Mouse (Mus musculus) heart, embryonic 12.5 days (tissue): Measurements from ENCODE around the gene Thap8. TPM values are rescaled to one million over a fixed set of nuclear protein-coding genes. Genes with fewer than 3 reads are reported as not detected.
A peak's percentile ranks its signal among the peaks of the same experiment; 100 is the strongest.

ENCODE experiments used
- ATAC-seq: fragments of 200-750 bp; cut with Nextera tagmentation; 2 replicates; pipeline ENCODE4 v1.8.0; 2017; ENCODE audit warnings: moderate TSS enrichment, moderate library complexity; ENCODE audit not compliant: insufficient number of reproducible peaks, low FRiP score
- H3K27ac ChIP-seq: fragments of 300-500 bp; sonication (generic); 2 replicates; pipeline ENCODE4 v1.5.1; 2016; ENCODE audit warnings: mild to moderate bottlenecking, moderate library complexity; ENCODE audit not compliant: poor library complexity, severe bottlenecking
- H3K27me3 ChIP-seq: fragments of 300-500 bp; sonication (generic); replicated peaks from 2 replicates; pipeline ENCODE4 v1.6.1; 2016; ENCODE audit warnings: mild to moderate bottlenecking, moderate library complexity
- H3K36me3 ChIP-seq: fragments of 300-500 bp; sonication (generic); 2 replicates; pipeline ENCODE4 v1.6.1; 2016; ENCODE audit warnings: mild to moderate bottlenecking, moderate library complexity
- H3K4me1 ChIP-seq: fragments of 300-500 bp; sonication (generic); replicated peaks from 2 replicates; pipeline ENCODE4 v1.6.1; 2016; ENCODE audit warnings: mild to moderate bottlenecking
- H3K4me2 ChIP-seq: fragments of 300-500 bp; sonication (generic); 2 replicates; pipeline ENCODE4 v1.6.1; 2016; ENCODE audit warnings: mild to moderate bottlenecking, moderate library complexity
- H3K4me3 ChIP-seq: fragments of 300-500 bp; sonication (generic); 2 replicates; pipeline ENCODE4 v1.5.1; 2016; ENCODE audit warnings: mild to moderate bottlenecking
- H3K9ac ChIP-seq: fragments of 300-500 bp; sonication (generic); 2 replicates; pipeline ENCODE4 v1.6.1; 2016; ENCODE audit warnings: mild to moderate bottlenecking, moderate library complexity
- H3K9me3 ChIP-seq: fragments of 300-500 bp; sonication (generic); replicated peaks from 2 replicates; pipeline ENCODE4 v1.6.1; 2016; ENCODE audit warnings: mild to moderate bottlenecking, moderate library complexity
- WGBS: fragments of 180-500 bp; shearing (Covaris S2); methylation state at CpG from one replicate; pipeline ENCODE4 v1.1.7; 2016; 5-methylcytosine and 5-hydroxymethylcytosine counted together
- polyA plus RNA-seq: library from polyadenylated mRNA; unstranded; fragments of >200 nt; fragmentation: Nextera tagmentation; extraction: Ambion mirVana; gene quantifications from 2 replicates; pipeline ENCODE4 v1.2.1, GENCODE M21; 2016

Thap8 gene
- polyA plus RNA-seq, 1 experiment from 2014 or later, result 0.32 TPM

- H3K27me3 ChIP-seq, result no peaks in the 10 kb centered on the region
- H3K4me3 ChIP-seq, result no peak overlapping the region
- no peaks in the 10 kb centered on the region for H3K9me3 ChIP-seq
- peaks cover 8% of the 10 kb centered on the region for H3K4me1 ChIP-seq
- no peak overlapping the region for H3K4me2 ChIP-seq
- H3K27ac ChIP-seq, result no peak overlapping the region
- 80% methylated on average over 2 of the region's 2 CpGs for WGBS
- ATAC-seq, result no peak
- H3K36me3 ChIP-seq, result peaks cover 62% of the 10 kb centered on the region
- H3K9ac ChIP-seq, result no peak overlapping the region
Measured at GRCm38 (mm10) chr7:30265041-30265440, 14.9 kb upstream of the Thap8 start.

DNA sequence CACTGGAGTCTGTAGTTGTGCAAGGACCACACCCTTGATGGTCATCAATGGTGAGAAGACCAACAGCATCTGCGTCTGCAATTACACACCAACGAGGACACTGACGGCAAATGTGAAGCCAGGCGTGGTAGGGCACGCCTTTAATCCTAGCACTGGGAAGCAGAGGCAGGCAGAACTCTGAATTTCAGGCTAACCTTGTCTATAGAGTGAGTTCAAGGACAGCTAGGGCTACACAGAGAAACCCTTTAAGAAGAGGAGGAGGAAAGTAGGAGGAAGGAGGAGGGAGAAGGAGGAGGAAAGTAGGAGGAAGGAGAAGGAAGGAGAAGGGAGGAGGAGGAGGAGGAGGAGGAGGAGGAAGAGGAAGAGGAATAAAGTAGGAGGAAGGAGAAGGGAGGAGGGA lies 14.4 kb upstream of the Thap8 start:
- Histone ChIP-seq H3K27me3 (no peaks in the 10 kb centered on the region), H3K9me3 (no peaks in the 10 kb centered on the region), H3K36me3 (peaks cover 67% of the 10 kb centered on the region), H3K9ac (no peak overlapping the region), H3K27ac (no peak overlapping the region), H3K4me1 (peaks cover 8% of the 10 kb centered on the region), H3K4me3 (no peak overlapping the region), H3K4me2 (no peak overlapping the region)
- WGBS, result 89% methylated on average over 5 of the region's 5 CpGs
- ATAC-seq, result no peak

- Histone ChIP-seq H3K27me3 (no peaks in the 10 kb centered on the region), H3K4me2 (no peak overlapping the region), H3K36me3 (peaks cover 69% of the 10 kb centered on the region), H3K9me3 (no peaks in the 10 kb centered on the region), H3K9ac (no peak overlapping the region), H3K4me3 (no peak overlapping the region), H3K4me1 (peaks cover 8% of the 10 kb centered on the region), H3K27ac (no peak overlapping the region)
- no peak for ATAC-seq
- WGBS, result 84% methylated on average over 7 of the region's 7 CpGs
Measured at GRCm38 (mm10) chr7:30265935-30266334, 14.0 kb upstream of the Thap8 start.

DNA sequence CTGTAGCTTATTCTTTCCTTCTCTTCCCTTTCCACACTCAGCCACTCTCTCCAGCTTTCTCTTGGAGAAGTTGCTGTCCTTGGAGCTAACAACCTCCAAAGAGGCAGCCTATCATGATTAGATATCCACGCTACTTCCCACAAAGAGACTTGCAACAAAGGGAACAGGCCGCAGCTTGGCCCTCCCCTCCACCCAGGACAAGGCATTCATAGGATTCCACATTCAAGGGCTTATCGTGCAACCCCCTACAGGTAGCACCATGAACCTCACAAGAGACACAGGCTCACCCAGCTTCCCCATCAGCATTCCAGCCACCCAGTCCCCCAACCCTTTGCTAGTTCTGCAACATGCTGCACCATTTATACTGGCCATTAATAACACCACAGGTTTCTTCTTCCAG lies 13.1 kb upstream of the Thap8 start:
- 45% methylated on average over 3 of the region's 3 CpGs for WGBS
- Histone ChIP-seq H3K9ac (no peak overlapping the region), H3K4me2 (no peak overlapping the region), H3K4me3 (no peak overlapping the region), H3K36me3 (peaks cover 68% of the 10 kb centered on the region), H3K4me1 (peaks cover 8% of the 10 kb centered on the region), H3K27ac (peak overlapping the region; percentile 5; the same call in 1 of the 2 replicates), H3K9me3 (no peaks in the 10 kb centered on the region), H3K27me3 (no peaks in the 10 kb centered on the region)
- ATAC-seq, result no peak

DNA sequence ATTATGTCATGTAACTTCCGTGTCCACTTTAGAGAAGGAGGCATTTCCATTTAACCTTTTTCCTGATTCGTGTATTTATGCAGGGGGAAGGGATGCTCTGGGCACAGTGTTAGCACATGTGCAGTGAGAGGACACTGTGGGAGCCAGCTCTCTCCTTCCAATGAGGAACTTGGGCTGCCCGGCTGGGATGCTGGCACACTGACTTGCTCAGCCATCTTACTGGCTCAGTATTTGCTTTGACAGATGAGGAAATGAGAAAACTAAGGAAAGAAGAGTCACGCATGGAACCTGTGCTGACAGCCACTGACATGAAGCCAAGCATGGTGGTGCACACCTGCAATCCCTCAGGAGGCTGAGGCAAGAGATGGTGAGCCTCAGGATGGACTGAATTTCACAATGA lies 10.3 kb upstream of the Thap8 start:
- Histone ChIP-seq H3K4me3 (no peak overlapping the region), H3K27ac (no peak overlapping the region), H3K4me2 (no peak overlapping the region), H3K9me3 (no peaks in the 10 kb centered on the region), H3K9ac (no peak overlapping the region), H3K36me3 (peaks cover 64% of the 10 kb centered on the region), H3K27me3 (no peaks in the 10 kb centered on the region), H3K4me1 (peaks cover 12% of the 10 kb centered on the region)
- no peak for ATAC-seq
- 86% methylated on average over 4 of the region's 4 CpGs for WGBS

DNA sequence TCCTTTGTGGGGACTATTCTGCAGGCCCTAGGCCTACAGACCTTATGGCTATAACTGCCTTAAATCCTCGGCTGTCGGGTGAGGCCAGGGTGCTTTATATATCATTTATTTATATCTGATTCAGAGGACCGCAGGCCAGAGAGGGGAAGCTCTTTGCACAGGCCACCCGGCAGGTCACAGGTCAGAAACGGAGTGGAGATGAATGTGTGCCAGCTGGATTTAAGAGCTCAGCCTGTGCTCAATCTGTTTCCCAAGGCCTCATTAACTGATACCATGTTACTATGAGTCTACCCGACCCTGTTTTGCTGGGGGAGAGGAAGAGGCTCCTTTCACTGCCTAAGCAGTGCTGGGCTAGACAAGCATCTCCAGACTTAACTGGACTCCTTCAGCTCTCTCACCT lies 5.5 kb upstream of the Thap8 start:
- H3K4me3 ChIP-seq, result no peak overlapping the region
- no peak overlapping the region for H3K4me2 ChIP-seq
- no peak overlapping the region for H3K9ac ChIP-seq
- WGBS, result 75% methylated on average over 6 of the region's 6 CpGs
- no peak for ATAC-seq
- H3K27me3 ChIP-seq, result no peaks in the 10 kb centered on the region
- no peak overlapping the region for H3K27ac ChIP-seq
- H3K9me3 ChIP-seq, result no peaks in the 10 kb centered on the region
- H3K36me3 ChIP-seq, result peaks cover 32% of the 10 kb centered on the region
- H3K4me1 ChIP-seq, result peaks cover 14% of the 10 kb centered on the region

GRCm38 (mm10) chr7:30278911-30279310 lies 983 bp upstream of the Thap8 start:
- H3K4me2 ChIP-seq, result peak overlapping the region; percentile 84
- no peak for ATAC-seq

GRCm38 (mm10) chr7:30279536-30279935 lies 358 bp upstream of the Thap8 start:
- no peaks in the 10 kb centered on the region for H3K36me3 ChIP-seq
- H3K4me1 ChIP-seq, result peaks cover 18% of the 10 kb centered on the region
- peak overlapping the region; percentile 84 for H3K4me2 ChIP-seq
- peak overlapping the region; percentile 98 for H3K27ac ChIP-seq
- H3K9ac ChIP-seq, result peak overlapping the region; percentile 80
- H3K4me3 ChIP-seq, result peak overlapping the region; percentile 79
- no peak for ATAC-seq
- 1% methylated on average over 6 of the region's 6 CpGs for WGBS
- no peaks in the 10 kb centered on the region for H3K9me3 ChIP-seq
- H3K27me3 ChIP-seq, result no peaks in the 10 kb centered on the region

More at GRCm38 (mm10) chr7:30278911-30279310, 983 bp upstream of the Thap8 start:
- Histone ChIP-seq H3K4me3 (no peak overlapping the region), H3K4me1 (peaks cover 21% of the 10 kb centered on the region), H3K27ac (no peak overlapping the region), H3K9me3 (no peaks in the 10 kb centered on the region), H3K9ac (no peak overlapping the region), H3K36me3 (no peaks in the 10 kb centered on the region), H3K27me3 (no peaks in the 10 kb centered on the region)
- WGBS, result 60% methylated on average over 2 of the region's 2 CpGs

DNA sequence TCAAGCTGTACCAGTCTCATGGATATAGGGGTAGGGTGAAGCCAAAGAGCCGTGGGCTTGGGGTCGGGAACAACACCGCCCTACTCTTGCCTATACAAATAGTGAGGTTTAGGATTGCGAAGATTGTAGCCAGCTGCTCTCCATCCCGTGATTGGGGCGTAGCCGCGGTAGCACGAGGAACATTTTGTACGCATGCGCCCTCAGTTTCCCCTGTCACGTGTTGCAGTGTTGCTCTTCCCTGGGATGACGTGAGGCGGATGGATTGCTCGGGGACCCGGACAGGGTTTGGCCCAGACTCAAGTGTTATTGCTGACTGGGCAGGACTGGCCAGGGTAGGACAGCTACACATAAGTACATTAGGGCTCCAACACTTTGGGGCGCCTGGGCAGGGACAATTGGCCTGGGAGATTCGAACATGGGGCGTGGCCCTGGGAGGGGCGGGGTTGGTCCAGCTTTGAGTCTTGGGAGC lies 810 bp downstream of the Thap8 start:
- H3K4me1 ChIP-seq, result peaks cover 10% of the 10 kb centered on the region
- no peaks in the 10 kb centered on the region for H3K36me3 ChIP-seq
- H3K27ac ChIP-seq, result peak overlapping the region; percentile 98
- no peaks in the 10 kb centered on the region for H3K9me3 ChIP-seq
- H3K4me2 ChIP-seq, result peak overlapping the region; percentile 84
- no peaks in the 10 kb centered on the region for H3K27me3 ChIP-seq
- H3K4me3 ChIP-seq, result peak overlapping the region; percentile 79
- ATAC-seq, result peak; percentile 84
- under 1% methylated on average over 20 of the region's 20 CpGs for WGBS
- peak overlapping the region; percentile 64 for H3K9ac ChIP-seq

- Histone ChIP-seq H3K27me3 (no peaks in the 10 kb centered on the region), H3K9ac (no peak overlapping the region), H3K4me2 (0 out of 2 replicates have a peak overlapping the region, but pooled peaks have one; percentile 84), H3K27ac (no peak overlapping the region), H3K4me1 (peaks cover 10% of the 10 kb centered on the region), H3K36me3 (no peaks in the 10 kb centered on the region), H3K4me3 (no peak overlapping the region), H3K9me3 (no peaks in the 10 kb centered on the region)
- ATAC-seq, result no peak
- WGBS, result 72% methylated on average over 4 of the region's 4 CpGs
Measured at GRCm38 (mm10) chr7:30281522-30281921, 1.6 kb downstream of the Thap8 start.

GRCm38 (mm10) chr7:30282740-30283139 lies 2.8 kb downstream of the Thap8 start:
- H3K9me3 ChIP-seq, result no peaks in the 10 kb centered on the region
- peaks cover 10% of the 10 kb centered on the region for H3K4me1 ChIP-seq
- WGBS, result 63% methylated on average over 7 of the region's 7 CpGs
- H3K27me3 ChIP-seq, result no peaks in the 10 kb centered on the region
- no peaks in the 10 kb centered on the region for H3K36me3 ChIP-seq
- H3K4me2 ChIP-seq, result no peak overlapping the region
- no peak overlapping the region for H3K27ac ChIP-seq
- H3K4me3 ChIP-seq, result no peak overlapping the region
- no peak for ATAC-seq
- H3K9ac ChIP-seq, result 0 out of 2 replicates have a peak overlapping the region, but pooled peaks have one; percentile 32
